Mouse (Mus musculus): Measurements from ENCODE around the gene Tcl1b1. TPM values are rescaled to one million over a fixed set of nuclear protein-coding genes. Genes with fewer than 3 reads are reported as not detected.
"Not testable (repeated sequence)": the region's sequence is repeated elsewhere in the genome, so short reads cannot be mapped to it uniquely, and the experiment has no call there.

Tcl1b1 gene
- polyA plus RNA-seq, 1 experiment, result not detected

- no peaks in the 10 kb centered on the region for H3K36me3 ChIP-seq (ENCODE audit: control insufficient read depth, insufficient read depth)
- H3K79me2 ChIP-seq (ENCODE audit: control insufficient read depth, insufficient read depth), result no peaks in the 10 kb centered on the region
- TF ChIP-seq MAX (IDR thresholded peaks at IDR 0.05), result no peak
- no peak for TF ChIP-seq CEBPB (IDR thresholded peaks at IDR 0.05; ENCODE audit: low read depth)
- TF ChIP-seq CTCF (IDR thresholded peaks at IDR 0.05; ENCODE audit: control insufficient read depth, insufficient read depth, insufficient read length), result no peak
- TF ChIP-seq MYOG (IDR thresholded peaks at IDR 0.05; ENCODE audit: control insufficient read depth, extremely low read depth, insufficient read length), result no peak
- no peak for TF ChIP-seq FOSL1 (IDR thresholded peaks at IDR 0.05; ENCODE audit: insufficient read depth, low read length, poor library complexity, severe bottlenecking)
- no peak for TF ChIP-seq USF1 (IDR thresholded peaks at IDR 0.05; ENCODE audit: low read depth)
- no peak for TF ChIP-seq MYOD1 (IDR thresholded peaks at IDR 0.05; ENCODE audit: control insufficient read depth, insufficient read length, low read depth)
- H3K27me3 ChIP-seq (ENCODE audit: control insufficient read depth, insufficient read depth, insufficient read length), result no peaks in the 10 kb centered on the region
- H3K79me3 ChIP-seq (ENCODE audit: low read depth), result no peaks in the 10 kb centered on the region
- no peak within 1 kb of the TSS for H3K4me3 ChIP-seq (ENCODE audit: insufficient read depth, poor library complexity, severe bottlenecking)
- no peak within 1 kb of the TSS for H3ac ChIP-seq (ENCODE audit: control insufficient read depth, insufficient read length, low read depth)
Observed at GRCm38 (mm10) chr12:105145714-105146113, 13.8 kb upstream of the Tcl1b1 start, which contains the start of gene Tcl1b2. Tcl1b2 (plus strand) TSS chr12:105146014.

GRCm38 (mm10) chr12:105155286-105155685 is 4.2 kb upstream of the Tcl1b1 start:
- H3K36me3 ChIP-seq (ENCODE audit: control insufficient read depth, insufficient read depth); H3K79me3 ChIP-seq (ENCODE audit: low read depth); H3ac ChIP-seq (ENCODE audit: control insufficient read depth, insufficient read length, low read depth); H3K4me3 ChIP-seq (ENCODE audit: insufficient read depth, poor library complexity, severe bottlenecking); H3K79me2 ChIP-seq (ENCODE audit: control insufficient read depth, insufficient read depth); H3K27me3 ChIP-seq (ENCODE audit: control insufficient read depth, insufficient read depth, insufficient read length): not testable (repeated sequence)

GRCm38 (mm10) chr12:105158842-105159241 is 648 bp upstream of the Tcl1b1 start:
- Histone ChIP-seq H3ac (ENCODE audit: control insufficient read depth, insufficient read length, low read depth) (no peak overlapping the region), H3K4me3 (ENCODE audit: insufficient read depth, poor library complexity, severe bottlenecking) (no peak overlapping the region), H3K36me3 (ENCODE audit: control insufficient read depth, insufficient read depth) (no peaks in the 10 kb centered on the region), H3K79me2 (ENCODE audit: control insufficient read depth, insufficient read depth) (no peaks in the 10 kb centered on the region), H3K79me3 (ENCODE audit: low read depth) (no peaks in the 10 kb centered on the region), H3K27me3 (ENCODE audit: control insufficient read depth, insufficient read depth, insufficient read length) (no peaks in the 10 kb centered on the region)
- TF ChIP-seq MYOG (IDR thresholded peaks at IDR 0.05; ENCODE audit: control insufficient read depth, extremely low read depth, insufficient read length), result no peak
- TF ChIP-seq USF1 (IDR thresholded peaks at IDR 0.05; ENCODE audit: low read depth), result no peak
- TF ChIP-seq FOSL1 (IDR thresholded peaks at IDR 0.05; ENCODE audit: insufficient read depth, low read length, poor library complexity, severe bottlenecking), result no peak
- TF ChIP-seq MYOD1 (IDR thresholded peaks at IDR 0.05; ENCODE audit: control insufficient read depth, insufficient read length, low read depth), result no peak
- no peak for TF ChIP-seq MAX (IDR thresholded peaks at IDR 0.05)
- no peak for TF ChIP-seq CTCF (IDR thresholded peaks at IDR 0.05; ENCODE audit: control insufficient read depth, insufficient read depth, insufficient read length)
- TF ChIP-seq CEBPB (IDR thresholded peaks at IDR 0.05; ENCODE audit: low read depth), result no peak

DNA sequence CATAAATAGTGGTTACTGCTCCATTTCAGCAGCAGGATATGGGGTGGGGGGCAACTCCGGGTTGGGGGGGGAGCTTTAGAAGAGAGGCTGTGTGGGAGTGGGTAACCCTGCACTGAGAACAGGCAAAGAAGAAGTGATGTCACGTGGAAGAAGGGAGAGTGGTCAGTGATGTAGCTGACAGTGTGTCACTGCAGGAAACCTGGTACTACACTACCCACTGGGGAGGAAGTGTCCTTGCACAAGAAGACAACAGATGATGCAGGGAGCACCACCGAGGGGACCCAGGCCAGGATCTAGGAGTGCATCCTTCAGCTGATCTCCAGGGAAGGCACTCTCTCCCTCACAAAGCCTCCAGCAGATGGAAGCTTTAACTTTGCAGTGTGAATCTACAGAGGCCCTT is 7.2 kb downstream of the Tcl1b1 start:
- Histone ChIP-seq H3K36me3 (ENCODE audit: control insufficient read depth, insufficient read depth) (no peaks in the 10 kb centered on the region), H3K4me3 (ENCODE audit: insufficient read depth, poor library complexity, severe bottlenecking) (no peak overlapping the region), H3K79me2 (ENCODE audit: control insufficient read depth, insufficient read depth) (no peaks in the 10 kb centered on the region), H3K27me3 (ENCODE audit: control insufficient read depth, insufficient read depth, insufficient read length) (no peaks in the 10 kb centered on the region), H3ac (ENCODE audit: control insufficient read depth, insufficient read length, low read depth) (no peak overlapping the region), H3K79me3 (ENCODE audit: low read depth) (no peaks in the 10 kb centered on the region)
- TF ChIP-seq MYOG (IDR thresholded peaks at IDR 0.05; ENCODE audit: control insufficient read depth, extremely low read depth, insufficient read length) (no peak), MAX (IDR thresholded peaks at IDR 0.05) (no peak), FOSL1 (IDR thresholded peaks at IDR 0.05; ENCODE audit: insufficient read depth, low read length, poor library complexity, severe bottlenecking) (no peak), CTCF (IDR thresholded peaks at IDR 0.05; ENCODE audit: control insufficient read depth, insufficient read depth, insufficient read length) (no peak), CEBPB (IDR thresholded peaks at IDR 0.05; ENCODE audit: low read depth) (no peak), MYOD1 (IDR thresholded peaks at IDR 0.05; ENCODE audit: control insufficient read depth, insufficient read length, low read depth) (no peak), USF1 (IDR thresholded peaks at IDR 0.05; ENCODE audit: low read depth) (no peak)

- Histone ChIP-seq H3K36me3 (ENCODE audit: control insufficient read depth, insufficient read depth) (no peaks in the 10 kb centered on the region), H3K4me3 (ENCODE audit: insufficient read depth, poor library complexity, severe bottlenecking) (no peak overlapping the region), H3K79me3 (ENCODE audit: low read depth) (no peaks in the 10 kb centered on the region), H3ac (ENCODE audit: control insufficient read depth, insufficient read length, low read depth) (no peak overlapping the region), H3K79me2 (ENCODE audit: control insufficient read depth, insufficient read depth) (no peaks in the 10 kb centered on the region), H3K27me3 (ENCODE audit: control insufficient read depth, insufficient read depth, insufficient read length) (no peaks in the 10 kb centered on the region)
- TF ChIP-seq MYOD1 (IDR thresholded peaks at IDR 0.05; ENCODE audit: control insufficient read depth, insufficient read length, low read depth), result no peak
- no peak for TF ChIP-seq MAX (IDR thresholded peaks at IDR 0.05)
- TF ChIP-seq FOSL1 (IDR thresholded peaks at IDR 0.05; ENCODE audit: insufficient read depth, low read length, poor library complexity, severe bottlenecking), result no peak
- TF ChIP-seq USF1 (IDR thresholded peaks at IDR 0.05; ENCODE audit: low read depth), result no peak
- no peak for TF ChIP-seq CTCF (IDR thresholded peaks at IDR 0.05; ENCODE audit: control insufficient read depth, insufficient read depth, insufficient read length)
- no peak for TF ChIP-seq CEBPB (IDR thresholded peaks at IDR 0.05; ENCODE audit: low read depth)
- no peak for TF ChIP-seq MYOG (IDR thresholded peaks at IDR 0.05; ENCODE audit: control insufficient read depth, extremely low read depth, insufficient read length)
Observed at GRCm38 (mm10) chr12:105173366-105173765, 13.9 kb downstream of the Tcl1b1 start.

- H3K36me3 ChIP-seq (ENCODE audit: control insufficient read depth, insufficient read depth); H3ac ChIP-seq (ENCODE audit: control insufficient read depth, insufficient read length, low read depth); H3K79me2 ChIP-seq (ENCODE audit: control insufficient read depth, insufficient read depth); H3K79me3 ChIP-seq (ENCODE audit: low read depth); H3K27me3 ChIP-seq (ENCODE audit: control insufficient read depth, insufficient read depth, insufficient read length); H3K4me3 ChIP-seq (ENCODE audit: insufficient read depth, poor library complexity, severe bottlenecking): not testable (repeated sequence)
Observed at GRCm38 (mm10) chr12:105174318-105174717, 14.8 kb downstream of the Tcl1b1 start.

DNA sequence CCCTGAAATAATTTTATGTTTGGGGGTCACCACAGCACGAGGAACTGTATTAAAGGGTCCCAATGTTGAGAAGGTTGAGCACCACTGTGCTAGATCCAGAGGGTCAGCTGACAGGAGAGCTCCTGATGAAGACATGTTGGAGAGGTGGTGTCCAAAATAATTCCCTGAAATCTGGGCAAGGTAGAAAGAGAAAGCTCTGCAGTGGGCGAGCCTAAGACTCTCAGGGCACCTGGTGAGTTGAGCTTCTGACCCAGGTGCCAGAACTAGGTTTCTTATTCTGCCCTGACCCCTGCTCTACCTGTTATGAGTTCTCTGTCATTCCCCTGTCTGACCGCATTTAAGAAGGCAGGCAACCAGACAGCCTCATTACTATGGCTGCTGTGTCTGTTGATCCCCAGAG is 16.6 kb downstream of the Tcl1b1 start, which contains the start of gene Tcl1b5:
Tcl1b5 (plus strand) TSS at position 301 of the 400 bp plus-strand sequence.
- H3K4me3 ChIP-seq (ENCODE audit: insufficient read depth, poor library complexity, severe bottlenecking); H3K79me2 ChIP-seq (ENCODE audit: control insufficient read depth, insufficient read depth); H3ac ChIP-seq (ENCODE audit: control insufficient read depth, insufficient read length, low read depth); H3K36me3 ChIP-seq (ENCODE audit: control insufficient read depth, insufficient read depth); H3K27me3 ChIP-seq (ENCODE audit: control insufficient read depth, insufficient read depth, insufficient read length); H3K79me3 ChIP-seq (ENCODE audit: low read depth): not testable (repeated sequence)

DNA sequence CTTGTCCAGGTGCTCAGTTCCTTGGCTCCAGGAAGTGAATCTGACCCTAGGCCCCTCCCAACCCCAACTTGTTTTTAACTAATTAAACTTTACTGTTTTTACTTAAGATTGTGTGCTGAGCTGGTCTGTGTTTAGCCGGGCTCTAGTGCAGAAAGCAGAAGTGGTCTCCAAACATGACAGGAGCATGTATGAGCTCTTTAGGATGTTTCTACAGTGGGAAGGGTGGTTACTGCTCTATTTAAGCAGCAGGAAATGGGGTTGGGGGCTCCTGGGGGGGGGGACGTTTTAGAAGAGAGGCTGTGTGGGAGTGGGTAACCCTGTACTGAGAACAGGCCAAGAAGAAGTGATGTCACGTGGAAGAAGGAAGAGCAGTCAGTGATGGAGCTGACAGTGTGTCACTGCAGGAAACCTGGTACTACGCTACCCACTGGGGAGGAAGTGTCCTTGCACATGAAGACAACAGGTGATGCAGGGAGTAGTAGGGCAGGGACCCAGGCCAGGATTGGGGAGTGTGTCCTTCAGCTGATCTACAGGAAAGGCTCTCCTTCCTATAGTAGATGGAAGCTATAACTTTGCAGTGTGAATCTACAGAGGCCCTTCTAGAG is 21.7 kb downstream of the Tcl1b1 start:
- not testable (repeated sequence) for H3K27me3 ChIP-seq (ENCODE audit: control insufficient read depth, insufficient read depth, insufficient read length); H3K79me3 ChIP-seq (ENCODE audit: low read depth); H3K36me3 ChIP-seq (ENCODE audit: control insufficient read depth, insufficient read depth); H3K4me3 ChIP-seq (ENCODE audit: insufficient read depth, poor library complexity, severe bottlenecking); H3ac ChIP-seq (ENCODE audit: control insufficient read depth, insufficient read length, low read depth); H3K79me2 ChIP-seq (ENCODE audit: control insufficient read depth, insufficient read depth)

DNA sequence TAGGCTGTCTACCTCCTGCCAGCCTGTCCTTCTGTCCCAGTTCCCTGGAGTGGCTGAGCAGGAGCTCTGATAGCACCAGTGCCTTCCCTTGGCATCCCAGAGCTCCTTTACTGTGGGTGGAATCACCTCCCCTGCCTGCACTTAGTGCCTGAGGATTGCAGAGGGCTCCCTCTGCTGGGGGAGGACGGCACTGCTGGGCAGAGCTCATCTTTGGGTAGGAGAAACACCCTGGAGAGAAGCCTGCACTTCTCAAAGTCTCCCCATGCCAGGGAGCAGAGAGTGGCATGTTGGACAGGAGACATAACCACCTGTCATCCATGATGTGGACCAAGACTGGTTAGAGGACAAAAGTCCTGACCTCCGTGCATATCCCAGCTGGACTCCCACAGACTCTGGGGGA is 29.5 kb downstream of the Tcl1b1 start:
- H3ac ChIP-seq (ENCODE audit: control insufficient read depth, insufficient read length, low read depth); H3K4me3 ChIP-seq (ENCODE audit: insufficient read depth, poor library complexity, severe bottlenecking); H3K79me2 ChIP-seq (ENCODE audit: control insufficient read depth, insufficient read depth); H3K79me3 ChIP-seq (ENCODE audit: low read depth); H3K27me3 ChIP-seq (ENCODE audit: control insufficient read depth, insufficient read depth, insufficient read length); H3K36me3 ChIP-seq (ENCODE audit: control insufficient read depth, insufficient read depth): not testable (repeated sequence)

All from C2C12 (cell line).